Mouse (Mus musculus): ENCODE data around the gene Apba2. TPM values are rescaled to one million over a fixed set of nuclear protein-coding genes. Genes with fewer than 3 reads are reported as not detected.
A peak's percentile ranks its signal among the peaks of the same experiment; 100 is the strongest.

The Apba2 gene
- polyA plus RNA-seq, 1 experiment from 2014 or later, result not detected

DNA sequence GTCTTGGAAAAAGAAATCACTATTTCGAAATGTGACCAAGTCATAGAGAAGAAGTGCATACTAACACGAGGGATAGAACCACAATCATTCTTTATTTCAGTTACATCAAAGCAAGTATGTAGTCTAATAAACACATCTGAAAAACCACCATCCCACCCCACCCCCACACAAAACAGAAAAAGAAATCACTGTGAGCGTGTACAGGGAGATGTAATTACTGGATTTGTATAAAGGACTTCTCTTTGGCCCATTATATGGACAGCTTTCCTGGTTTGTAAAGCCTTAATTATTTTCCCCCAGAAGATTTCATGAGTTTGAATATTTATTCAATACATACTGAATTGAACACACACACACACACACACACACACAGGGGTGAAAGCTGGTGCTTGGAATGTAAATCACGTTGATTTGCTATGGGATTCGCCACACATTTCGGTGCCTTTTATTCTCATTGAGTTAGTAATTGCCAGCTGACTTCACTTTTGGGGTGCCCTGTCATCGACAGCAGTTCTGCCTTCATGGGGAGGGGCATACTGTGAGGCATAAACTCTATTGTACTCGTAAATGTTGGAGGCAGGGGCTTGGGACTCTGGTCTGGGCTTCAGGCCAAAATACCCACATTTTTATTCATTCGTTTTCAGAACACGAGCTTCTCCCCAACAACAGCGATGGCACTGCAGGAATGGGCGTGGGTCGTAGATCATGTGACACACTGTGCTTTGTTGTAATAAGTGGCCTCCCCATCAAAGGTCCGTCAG is 195.2 kb downstream of the Apba2 start:
- CTCF ChIA-PET, result no interaction called here
- ATAC-seq (no peak), DNase-seq (ENCODE audit: low read depth, low spot score) (no peak)
- H3K27me3 ChIP-seq, result no peaks in the 10 kb centered on the region
- TF ChIP-seq CTCF (IDR thresholded peaks at IDR 0.05), result no peak
- POLR2A ChIA-PET, result no interaction called here
- in situ Hi-C loops (cut with MboI; ENCODE audit: low pct_unique_long_range_greater_than_20kb), result no loop called here

DNA sequence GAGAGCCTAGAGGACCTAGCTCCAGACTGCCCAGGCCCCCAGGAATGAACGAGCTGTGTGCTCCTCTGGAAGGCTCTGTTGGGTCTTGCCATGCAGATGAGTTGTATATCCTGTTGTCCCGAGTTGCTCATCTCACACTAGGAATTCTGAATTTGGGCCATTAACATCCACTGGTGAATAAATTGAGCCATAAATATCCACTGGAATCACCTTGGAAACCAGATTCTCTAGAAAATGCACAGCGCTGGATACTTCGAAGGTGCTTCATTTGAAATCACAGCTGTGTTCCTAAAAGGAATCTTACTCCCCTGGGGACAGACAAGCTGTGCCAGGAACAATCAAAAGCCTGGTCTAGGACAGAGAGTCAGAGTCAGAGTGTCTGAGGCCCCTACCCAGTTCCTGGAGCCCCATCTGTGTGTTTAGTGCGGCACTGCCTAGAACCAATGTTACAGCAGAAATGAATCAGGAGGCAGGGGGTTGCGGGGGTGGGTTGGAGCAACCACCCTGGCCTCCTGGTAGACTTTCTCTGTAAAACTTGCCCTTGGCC is 196.4 kb downstream of the Apba2 start:
- CTCF ChIA-PET, result no interaction called here
- no peak for DNase-seq (ENCODE audit: low read depth, low spot score)
- no peak for ATAC-seq
- in situ Hi-C loops (cut with MboI; ENCODE audit: low pct_unique_long_range_greater_than_20kb), result no loop called here
- no peak for TF ChIP-seq CTCF (IDR thresholded peaks at IDR 0.05)
- no peaks in the 10 kb centered on the region for H3K27me3 ChIP-seq
- POLR2A ChIA-PET, result no interaction called here

DNA sequence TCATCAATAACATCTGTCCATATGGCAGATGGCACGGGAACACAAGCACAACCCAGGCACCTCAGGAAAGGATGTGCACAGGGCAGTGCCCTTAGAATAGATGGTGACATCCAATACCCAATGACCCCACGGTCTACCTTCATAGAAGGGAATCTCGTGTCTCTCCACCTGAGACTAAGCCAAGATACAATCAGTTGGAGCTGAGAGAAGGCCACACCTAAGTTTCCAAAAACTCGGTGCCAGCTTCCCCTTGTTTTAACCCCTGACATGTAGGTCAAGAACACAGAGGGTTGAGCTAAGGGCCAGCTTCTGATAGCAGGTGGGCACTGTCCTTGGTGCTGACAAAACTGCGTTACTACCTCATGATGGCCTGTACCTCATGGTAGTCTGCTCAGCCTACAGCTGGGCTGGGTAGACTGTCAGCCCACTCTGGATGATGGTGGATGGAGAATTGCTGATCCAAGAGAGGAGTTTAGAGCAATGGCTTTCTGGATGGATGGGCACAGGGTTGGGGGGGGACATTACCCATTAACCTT is 202.6 kb downstream of the Apba2 start:
- in situ Hi-C loops (cut with MboI; ENCODE audit: low pct_unique_long_range_greater_than_20kb), result no loop called here
- ChIA-PET POLR2A (no interaction called here), CTCF (no interaction called here)
- no peak for TF ChIP-seq CTCF (IDR thresholded peaks at IDR 0.05)
- H3K27me3 ChIP-seq, result no peaks in the 10 kb centered on the region
- no peak for ATAC-seq
- DNase-seq (ENCODE audit: low read depth, low spot score), result no peak

DNA sequence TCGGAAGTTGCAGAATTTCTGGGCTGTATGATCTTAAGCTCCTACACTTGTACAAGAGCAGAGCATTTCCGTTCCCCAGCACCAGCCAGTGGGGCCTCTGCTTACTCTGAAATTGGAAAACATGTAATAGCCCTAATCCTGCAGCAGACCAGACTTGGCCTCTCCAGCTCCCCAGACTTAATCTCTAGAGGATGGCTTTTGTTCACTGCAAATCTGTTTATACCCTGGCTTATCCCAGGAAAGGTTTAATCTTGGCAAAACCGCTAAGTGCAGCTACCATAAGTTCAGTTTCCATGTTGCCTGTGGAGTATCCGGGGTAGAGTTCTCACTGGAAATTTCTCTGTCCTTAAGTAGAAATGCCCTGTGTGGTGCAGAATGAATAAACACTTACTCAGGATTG is 206.7 kb downstream of the Apba2 start:
- ATAC-seq (no peak), DNase-seq (ENCODE audit: low read depth, low spot score) (no peak)
- ChIA-PET CTCF (interaction anchor here (0.6 kb wide), 1 partner anchor 83 kb away, joined by 4 read pairs; no protein-coding TSS in a partner anchor), POLR2A (no interaction called here)
- TF ChIP-seq CTCF (IDR thresholded peaks at IDR 0.05), result no peak
- in situ Hi-C loops (cut with MboI; ENCODE audit: low pct_unique_long_range_greater_than_20kb), result no loop called here
- H3K27me3 ChIP-seq, result no peaks in the 10 kb centered on the region

GRCm38 (mm10) chr7:64709520-64710262 is 208.2 kb downstream of the Apba2 start:
- DNase-seq (ENCODE audit: low read depth, low spot score) (no peak), ATAC-seq (no peak)
- TF ChIP-seq CTCF (IDR thresholded peaks at IDR 0.05), result peak; percentile 13
- in situ Hi-C loops (cut with MboI; ENCODE audit: low pct_unique_long_range_greater_than_20kb), result no loop called here
- POLR2A ChIA-PET, result no interaction called here
- H3K27me3 ChIP-seq, result no peaks in the 10 kb centered on the region
- CTCF ChIA-PET, result no interaction called here

DNA sequence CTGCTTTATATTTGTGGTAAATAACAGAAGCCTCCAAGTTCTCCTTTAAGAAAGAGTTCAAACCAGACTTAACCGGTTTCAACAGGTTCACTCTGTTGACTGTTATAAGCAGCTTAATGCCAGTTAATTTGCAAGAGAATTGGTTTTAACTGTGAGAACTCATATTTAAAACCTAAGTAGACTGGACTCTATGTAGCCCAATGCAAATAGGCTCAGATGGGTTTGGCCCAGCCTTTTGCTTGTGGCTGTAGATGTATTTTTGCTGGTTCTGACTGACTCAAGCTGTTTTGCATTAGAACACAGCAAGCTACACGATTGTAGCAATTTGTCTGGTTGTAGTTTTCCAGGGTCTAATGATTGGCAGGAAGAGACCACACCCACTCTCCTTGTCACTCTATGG is 214.8 kb downstream of the Apba2 start:
- H3K27me3 ChIP-seq, result no peaks in the 10 kb centered on the region
- DNase-seq (ENCODE audit: low read depth, low spot score) (no peak), ATAC-seq (no peak)
- POLR2A ChIA-PET, result no interaction called here
- no peak for TF ChIP-seq CTCF (IDR thresholded peaks at IDR 0.05)
- in situ Hi-C loops (cut with MboI; ENCODE audit: low pct_unique_long_range_greater_than_20kb), result no loop called here
- CTCF ChIA-PET, result interaction anchor here (1.1 kb wide), 1 partner anchor 16 kb away, joined by 3 read pairs; no protein-coding TSS in a partner anchor

GRCm38 (mm10) chr7:64723313-64723712 is 221.8 kb downstream of the Apba2 start:
- POLR2A ChIA-PET, result no interaction called here
- no peak for TF ChIP-seq CTCF (IDR thresholded peaks at IDR 0.05)
- CTCF ChIA-PET, result interaction anchor here (1.4 kb wide), 1 partner anchor 18 kb away, joined by 3 read pairs; no protein-coding TSS in a partner anchor
- no peak for ATAC-seq
- no peak for DNase-seq (ENCODE audit: low read depth, low spot score)
- in situ Hi-C loops (cut with MboI; ENCODE audit: low pct_unique_long_range_greater_than_20kb), result no loop called here
- peaks cover 4% of the 10 kb centered on the region for H3K27me3 ChIP-seq

DNA sequence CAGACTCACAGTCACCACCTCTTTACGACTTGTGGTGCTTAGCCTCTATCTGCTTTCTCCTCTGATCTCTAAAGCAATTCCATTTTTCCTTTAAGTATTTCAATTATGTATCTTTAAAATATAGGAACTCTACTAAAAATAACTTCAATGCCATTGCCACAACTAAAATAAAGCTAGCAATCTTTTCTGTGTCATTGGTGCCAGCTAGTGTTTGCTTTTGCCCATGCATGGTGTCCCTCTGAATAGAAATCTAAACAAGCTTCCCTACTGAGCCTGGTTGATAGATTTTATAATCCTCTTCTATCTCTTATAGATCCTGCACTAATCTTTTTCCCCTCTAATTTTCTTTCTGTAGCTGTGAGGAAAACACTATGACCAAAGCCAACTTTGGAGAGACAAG is 222.9 kb downstream of the Apba2 start:
- no peak for DNase-seq (ENCODE audit: low read depth, low spot score)
- ATAC-seq, result no peak
- POLR2A ChIA-PET, result no interaction called here
- TF ChIP-seq CTCF (IDR thresholded peaks at IDR 0.05), result no peak
- in situ Hi-C loops (cut with MboI; ENCODE audit: low pct_unique_long_range_greater_than_20kb), result no loop called here
- peaks cover 4% of the 10 kb centered on the region for H3K27me3 ChIP-seq
- CTCF ChIA-PET, result interaction anchor here (1.7 kb wide), 1 partner anchor 18 kb away, joined by 5 read pairs; no protein-coding TSS in a partner anchor

DNA sequence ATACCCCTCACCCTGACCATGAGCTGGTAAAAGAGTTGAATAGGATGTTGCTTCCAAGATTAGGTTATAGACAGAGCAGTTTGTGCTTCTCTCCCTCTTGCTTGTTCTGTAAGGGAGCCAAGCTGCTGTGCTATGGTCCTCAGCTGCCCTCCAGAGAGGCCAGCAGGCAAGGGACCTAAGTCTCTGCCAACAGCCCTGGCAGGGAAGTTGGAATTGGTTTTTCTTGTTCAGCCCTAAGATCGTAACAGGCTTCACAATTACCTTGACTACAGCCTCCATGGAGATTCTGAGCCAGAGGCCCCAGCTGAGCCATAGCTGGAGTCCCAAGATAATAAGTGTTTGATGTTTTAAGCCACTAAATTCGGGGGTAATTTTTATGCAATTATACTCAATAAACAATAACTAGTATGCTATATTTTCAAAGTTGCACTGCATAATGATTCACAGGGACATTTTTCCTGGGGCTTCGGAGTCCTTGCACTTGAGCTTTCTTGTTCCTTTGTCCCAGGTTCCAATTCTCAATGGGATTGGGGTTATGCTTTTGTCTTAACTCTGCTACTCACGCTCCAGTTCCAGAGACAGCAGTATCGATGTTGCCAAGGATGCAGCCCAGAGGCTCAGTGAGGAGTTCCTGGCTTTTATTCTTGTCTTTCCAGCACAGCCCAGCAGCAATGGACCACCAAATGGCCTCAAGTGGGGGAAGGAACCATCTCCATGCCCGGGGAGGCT is 224.6 kb downstream of the Apba2 start:
- CTCF ChIA-PET, result interaction anchor here (1.7 kb wide), 1 partner anchor 16 kb away, joined by 5 read pairs; no protein-coding TSS in a partner anchor
- TF ChIP-seq CTCF (IDR thresholded peaks at IDR 0.05), result no peak
- no peak for DNase-seq (ENCODE audit: low read depth, low spot score)
- peaks cover 4% of the 10 kb centered on the region for H3K27me3 ChIP-seq
- in situ Hi-C loops (cut with MboI; ENCODE audit: low pct_unique_long_range_greater_than_20kb), result no loop called here
- no peak for ATAC-seq
- POLR2A ChIA-PET, result no interaction called here

DNA sequence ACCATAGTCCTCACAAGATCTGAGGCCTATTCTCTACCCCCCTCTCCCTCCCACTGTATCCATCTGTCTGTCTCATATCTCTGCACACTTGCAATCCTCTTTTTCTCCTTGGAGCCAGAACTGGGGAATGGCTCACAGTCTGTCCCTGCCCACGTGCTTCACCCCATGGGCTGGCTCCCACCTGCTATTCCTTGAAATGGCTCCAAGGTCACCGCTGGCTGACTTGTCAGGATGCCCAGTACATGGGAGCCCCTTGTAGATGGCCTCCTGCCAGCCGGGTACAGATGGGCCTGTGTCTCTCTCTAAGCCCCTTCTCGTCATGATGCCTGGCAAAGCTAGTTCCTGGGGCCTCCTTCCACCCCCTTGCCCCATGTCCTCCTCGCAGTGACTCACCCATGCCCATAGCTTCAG is 226.7 kb downstream of the Apba2 start:
- CTCF ChIA-PET, result no interaction called here
- H3K27me3 ChIP-seq, result peaks cover 4% of the 10 kb centered on the region
- no peak for TF ChIP-seq CTCF (IDR thresholded peaks at IDR 0.05)
- in situ Hi-C loops (cut with MboI; ENCODE audit: low pct_unique_long_range_greater_than_20kb), result no loop called here
- ATAC-seq, result no peak
- DNase-seq (ENCODE audit: low read depth, low spot score), result no peak
- POLR2A ChIA-PET, result no interaction called here

All from Patski (cell line).